Mouse (Mus musculus) adrenal gland (tissue): Measurements from ENCODE around the gene Hrh3.

Source experiments
- intact Hi-C: fragments of 180-260 bp; cut with DNase I; formaldehyde crosslinking; loops from one replicate; pipeline ENCODE4 v1.15.1; 2025

Gene Hrh3

GRCm38 (mm10) chr2:180107081-180107480, 2.8 kb upstream of the Hrh3 start:
- intact Hi-C loops = no loop called here

GRCm38 (mm10) chr2:180105441-180106190, 1.3 kb upstream of the Hrh3 start:
- intact Hi-C loops = no loop called here

GRCm38 (mm10) chr2:180104659-180105377, 530 bp upstream of the Hrh3 start:
- intact Hi-C loops = no loop called here

GRCm38 (mm10) chr2:180103151-180103977, 924 bp downstream of the Hrh3 start:
- intact Hi-C loops = no loop called here

- intact Hi-C loops = no loop called here
These were observed 4.8 kb downstream of the Hrh3 start for GRCm38 (mm10) chr2:180099529-180099928.

GRCm38 (mm10) chr2:180098167-180098566, 6.1 kb downstream of the Hrh3 start:
- intact Hi-C loops = no loop called here

- intact Hi-C loops = no loop called here
These were observed 6.7 kb downstream of the Hrh3 start for GRCm38 (mm10) chr2:180097585-180097984.

GRCm38 (mm10) chr2:180095711-180096110, 8.6 kb downstream of the Hrh3 start:
- intact Hi-C loops = no loop called here

GRCm38 (mm10) chr2:180090285-180090684, 14.0 kb downstream of the Hrh3 start:
- intact Hi-C loops = no loop called here

GRCm38 (mm10) chr2:180087472-180087871, 16.8 kb downstream of the Hrh3 start:
- intact Hi-C loops = no loop called here

- intact Hi-C loops = no loop called here
These were observed 17.7 kb downstream of the Hrh3 start for GRCm38 (mm10) chr2:180086637-180087027.

GRCm38 (mm10) chr2:180085926-180086636, 18.2 kb downstream of the Hrh3 start:
- intact Hi-C loops = no loop called here

- intact Hi-C loops = no loop called here
These were observed 19.7 kb downstream of the Hrh3 start for GRCm38 (mm10) chr2:180084565-180084964.

GRCm38 (mm10) chr2:180083063-180083462, 21.2 kb downstream of the Hrh3 start:
- intact Hi-C loops = no loop called here

- intact Hi-C loops = no loop called here
These were observed 23.6 kb downstream of the Hrh3 start for GRCm38 (mm10) chr2:180080680-180081079.

- intact Hi-C loops = no loop called here
These were observed 26.7 kb downstream of the Hrh3 start for GRCm38 (mm10) chr2:180077622-180078021.

- intact Hi-C loops = no loop called here
These were observed 31.4 kb downstream of the Hrh3 start for GRCm38 (mm10) chr2:180072886-180073285.

GRCm38 (mm10) chr2:180071671-180072070, 32.6 kb downstream of the Hrh3 start:
- intact Hi-C loops = no loop called here

- intact Hi-C loops = no loop called here
These were observed 33.5 kb downstream of the Hrh3 start, which contains the start of gene Mtg2 for GRCm38 (mm10) chr2:180070481-180071453. Gene Mtg2 (plus strand): TSS chr2:180070588.
